Mouse (Mus musculus): ENCODE data around the gene Siah3. TPM values are rescaled to one million over a fixed set of nuclear protein-coding genes. Genes with fewer than 3 reads are reported as not detected.

Gene Siah3
- total RNA-seq, 2 experiments from 2014 or later = 6.2 to 6.5 TPM

Other genes starting within 250 kb of the Siah3 start
- not detected for gene Cpb2, start 213.7 kb upstream of the Siah3 start, total RNA-seq (2021)
- 10 to 100 TPM; 55.2 to 56.4 TPM for gene Zc3h13, start 171.6 kb upstream of the Siah3 start, total RNA-seq (2021)
- gene Spert, start 137.1 kb downstream of the Siah3 start, total RNA-seq (2021) = not detected
- gene Erich6b, start 186.3 kb downstream of the Siah3 start, total RNA-seq (2021) = not detected